Mouse (Mus musculus) spleen, adult 12 weeks (tissue): ENCODE data around the gene Actb.

Experiments
- DNase-seq: peaks from one replicate; pipeline ENCODE4 v3.0.0; 2022; ENCODE audit warnings: low spot score

Gene Actb

DNA sequence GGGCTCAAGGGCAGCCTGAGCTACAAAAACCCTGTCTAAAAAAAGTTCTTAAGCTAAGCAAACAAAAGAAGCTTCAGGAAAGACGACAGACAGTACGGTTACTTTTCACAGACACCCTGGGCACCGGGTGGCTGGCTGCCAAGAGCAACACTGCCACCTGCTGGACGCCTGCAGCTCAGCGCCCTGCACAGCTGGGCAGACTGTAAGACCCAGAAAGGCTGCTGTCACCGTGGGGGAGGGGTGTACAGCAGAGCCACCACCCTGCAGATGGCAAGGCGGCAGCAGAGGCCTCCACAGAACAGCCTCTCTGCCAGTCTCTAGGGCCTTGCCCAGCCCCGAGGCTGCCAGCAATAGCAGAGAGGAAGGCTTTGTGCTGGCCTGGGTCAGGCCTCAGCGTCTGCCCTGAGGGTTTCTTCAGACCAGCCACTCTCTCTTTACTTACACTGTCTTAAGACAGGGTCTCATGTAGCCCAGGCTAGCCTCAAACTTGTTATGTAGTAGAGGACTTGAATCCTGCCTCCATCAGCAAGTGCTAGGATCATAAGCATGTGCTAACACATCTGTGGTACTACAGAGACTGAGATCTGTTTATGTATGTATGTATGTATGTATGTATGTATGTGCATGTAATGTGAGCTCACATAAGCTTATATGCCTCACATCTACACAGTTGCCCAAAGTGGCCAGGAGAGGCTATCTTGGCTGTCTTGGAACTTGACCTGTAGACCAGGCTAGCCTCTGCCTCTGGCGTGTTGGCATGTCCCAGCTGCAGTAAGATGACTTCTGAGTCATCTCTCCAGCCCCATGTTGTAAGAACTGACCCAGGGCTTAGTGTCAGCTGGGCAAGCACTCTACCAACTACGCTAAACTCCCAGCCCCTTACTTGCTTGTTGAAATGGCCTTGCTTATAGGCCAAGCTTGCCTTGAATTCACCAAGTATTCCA lies 28.9 kb downstream of the Actb start:
- DNase-seq = peak; percentile 75

DNA sequence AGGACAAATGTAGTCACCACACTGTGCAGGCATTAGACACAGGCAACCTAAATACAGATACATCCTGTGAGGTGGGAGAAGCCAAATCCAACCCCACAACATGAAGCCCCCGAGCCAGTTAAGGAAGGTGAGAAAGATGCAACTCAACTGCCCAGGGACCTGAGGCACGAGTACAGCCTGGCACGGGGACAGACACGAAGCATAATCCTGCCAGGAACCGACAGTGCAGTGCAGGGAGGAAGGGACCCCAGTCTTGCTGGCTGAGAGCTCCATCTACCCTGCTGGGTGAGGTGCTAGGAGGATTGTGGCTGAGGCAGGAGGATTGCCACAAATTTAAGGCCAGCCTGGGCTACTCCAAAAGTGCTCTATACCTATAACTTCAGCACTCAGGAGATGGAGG lies 29.7 kb downstream of the Actb start:
- no peak for DNase-seq

DNA sequence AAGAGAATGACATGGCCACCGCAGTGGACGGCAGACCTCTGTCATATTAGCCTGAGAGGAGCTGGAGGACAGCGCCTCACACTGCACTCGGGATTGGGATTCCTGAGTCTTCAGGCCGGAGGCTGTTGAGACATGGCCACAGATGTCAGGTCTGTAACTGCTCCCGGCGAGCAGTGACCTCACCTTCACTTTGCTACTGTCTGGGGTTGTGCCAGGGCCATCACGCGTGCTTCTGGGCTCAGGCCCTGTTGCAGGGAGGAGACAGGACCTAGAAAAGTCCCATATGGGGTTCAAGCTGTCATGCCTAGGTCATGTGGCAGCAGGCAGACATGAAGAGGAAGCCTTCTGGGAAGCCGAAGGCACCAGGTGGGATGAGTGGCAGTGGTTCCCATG lies 31.0 kb downstream of the Actb start:
- DNase-seq = no peak

DNA sequence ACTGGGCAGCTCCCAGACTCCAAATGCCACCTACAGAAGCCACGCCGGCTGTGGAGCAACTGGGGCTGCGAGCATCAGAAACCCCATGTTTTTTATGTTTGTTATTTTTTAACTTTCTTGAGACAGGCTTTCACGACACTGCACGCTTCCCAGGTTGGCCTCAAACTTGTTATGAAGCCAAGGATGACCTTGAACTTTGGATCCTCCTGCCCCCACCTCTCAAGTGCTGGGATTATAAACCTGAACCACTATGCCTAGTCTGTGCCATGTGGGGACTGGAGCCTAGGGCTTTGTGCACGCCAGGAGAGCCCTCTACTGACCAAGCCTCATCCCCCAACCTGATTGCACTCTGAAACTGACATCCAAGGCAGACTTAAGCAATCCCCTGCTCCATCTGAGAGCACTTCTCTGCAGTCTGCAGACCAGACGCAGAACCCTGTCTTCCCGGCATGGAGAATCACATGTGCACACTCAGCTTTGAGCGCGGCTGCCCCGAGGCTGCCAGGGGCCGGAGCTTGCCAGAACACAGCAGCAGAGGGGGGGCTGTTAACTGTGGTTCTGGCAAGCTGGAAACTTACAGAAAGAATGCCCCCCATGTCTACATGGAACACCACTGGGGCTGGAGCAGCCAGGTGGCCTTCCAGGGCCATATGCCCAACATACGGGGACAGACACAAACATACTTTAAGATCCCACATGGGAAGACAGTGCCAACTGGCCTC lies 31.6 kb downstream of the Actb start:
- DNase-seq = no peak

DNA sequence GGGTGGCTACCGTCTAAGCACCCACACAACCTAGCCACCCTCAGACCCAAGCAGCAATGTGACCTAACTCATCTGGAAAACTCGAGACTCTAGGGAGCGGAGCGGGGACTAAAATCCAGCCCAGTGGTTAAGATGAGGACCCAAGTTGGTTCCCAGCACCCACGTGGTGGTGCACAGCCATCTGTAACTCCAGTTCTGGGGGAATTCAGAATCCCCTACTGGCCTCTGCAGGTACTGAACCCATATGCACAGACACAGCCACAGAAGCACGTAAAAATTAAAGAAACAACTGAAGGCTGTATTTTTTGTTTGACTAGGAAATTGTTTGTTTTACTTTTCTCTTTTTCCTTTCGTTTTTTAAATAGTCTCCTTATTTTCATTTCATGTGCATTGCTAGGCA lies 32.8 kb downstream of the Actb start:
- no peak for DNase-seq

DNA sequence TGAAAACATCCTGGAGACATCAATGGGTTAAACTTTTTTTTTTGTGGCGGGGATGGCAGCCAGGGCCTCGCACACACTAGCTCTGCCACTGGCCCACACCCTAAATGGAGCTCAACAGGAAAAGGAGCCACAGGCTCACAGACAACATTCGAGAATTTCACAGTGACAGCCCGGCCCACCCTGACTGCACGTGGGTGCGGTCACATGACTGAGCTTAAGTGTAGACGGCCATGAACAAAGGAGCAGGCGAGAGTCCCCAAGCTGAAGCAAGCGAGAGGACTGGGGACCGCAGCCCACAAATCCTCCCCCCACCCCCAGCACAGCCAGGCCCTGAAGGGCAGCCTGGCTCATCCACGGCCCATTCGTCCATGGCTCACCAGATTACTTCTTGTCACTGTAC lies 34.8 kb downstream of the Actb start:
- no peak for DNase-seq

DNA sequence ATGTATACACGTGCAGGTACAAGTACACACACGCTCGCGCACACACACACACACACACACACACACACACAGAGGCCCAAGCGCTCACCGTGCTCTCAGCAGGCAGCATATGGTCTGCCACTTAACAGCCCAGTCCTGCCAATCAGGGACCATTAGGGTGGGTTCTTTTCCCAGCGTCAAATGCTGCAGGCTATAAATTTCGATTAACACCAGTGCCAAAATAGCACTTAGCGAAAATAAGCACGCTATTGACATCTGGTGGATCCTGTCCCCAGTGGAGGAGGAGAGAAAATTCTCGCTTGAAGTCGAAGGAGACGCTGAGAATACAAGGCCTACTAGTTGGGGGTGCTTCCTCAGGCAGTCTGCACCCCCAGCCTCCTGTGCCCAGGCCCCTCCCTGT lies 37.1 kb downstream of the Actb start:
- no peak for DNase-seq

DNA sequence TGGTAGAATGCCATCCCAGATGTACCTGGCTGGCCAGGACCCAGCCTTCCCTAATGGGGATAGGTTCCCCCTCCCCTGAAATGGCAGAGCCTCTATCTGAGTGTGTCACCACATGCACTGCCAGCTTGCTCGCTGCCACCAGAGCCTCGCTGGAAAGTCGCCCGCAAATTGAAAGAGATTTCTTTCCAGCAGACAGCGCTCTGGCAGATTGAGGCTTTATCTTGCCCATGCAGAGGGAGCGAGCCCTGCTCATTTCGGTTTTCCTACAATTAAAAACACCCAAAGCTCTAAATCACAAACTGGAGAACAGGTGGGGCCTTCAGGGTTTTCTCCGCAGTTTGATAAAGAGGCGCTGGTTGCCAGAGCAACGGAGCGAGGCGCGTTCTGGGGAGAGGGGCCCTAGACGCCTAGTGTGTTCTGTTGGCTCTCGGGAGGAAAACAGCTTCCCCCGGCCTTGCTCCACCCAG lies 48.8 kb downstream of the Actb start:
- DNase-seq = no peak

DNA sequence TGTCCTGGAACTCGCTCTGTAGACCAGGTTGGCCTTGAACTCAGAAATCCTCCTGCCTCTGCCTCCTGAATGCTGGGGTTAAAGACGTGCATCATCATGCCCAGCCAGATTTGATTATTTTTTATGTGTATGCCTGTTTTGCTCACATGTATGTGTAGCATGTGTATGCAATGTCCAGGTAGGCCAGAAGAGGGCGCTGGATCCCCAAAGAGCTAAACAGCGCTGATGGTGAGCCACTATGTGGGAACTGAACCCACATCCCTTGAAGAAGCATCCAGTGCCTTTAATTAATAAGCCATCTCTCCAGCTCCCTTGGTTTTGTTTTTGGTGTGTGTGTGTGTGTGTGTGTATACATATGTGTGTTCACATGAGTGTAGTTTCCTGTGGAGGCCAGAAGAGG lies 50.1 kb downstream of the Actb start:
- DNase-seq = no peak

DNA sequence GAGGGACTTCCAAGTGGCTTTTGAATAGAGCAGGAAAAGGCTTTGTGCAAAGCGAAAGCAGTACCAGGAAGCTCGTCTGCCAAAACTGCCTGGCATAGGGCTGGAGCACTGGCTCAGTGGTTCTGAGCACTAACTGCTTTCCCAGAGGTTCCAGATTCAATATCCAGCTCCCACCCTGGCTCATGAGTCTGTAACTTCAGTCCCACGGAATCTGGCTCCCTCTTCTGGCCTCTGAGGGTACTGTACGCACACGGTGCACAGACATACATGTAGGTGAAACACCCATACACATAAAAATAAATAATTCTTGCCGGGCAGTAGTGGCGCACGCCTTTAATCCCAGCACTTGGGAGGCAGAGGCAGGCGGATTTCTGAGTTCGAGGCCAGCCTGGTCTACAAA lies 51.7 kb downstream of the Actb start:
- no peak for DNase-seq

DNA sequence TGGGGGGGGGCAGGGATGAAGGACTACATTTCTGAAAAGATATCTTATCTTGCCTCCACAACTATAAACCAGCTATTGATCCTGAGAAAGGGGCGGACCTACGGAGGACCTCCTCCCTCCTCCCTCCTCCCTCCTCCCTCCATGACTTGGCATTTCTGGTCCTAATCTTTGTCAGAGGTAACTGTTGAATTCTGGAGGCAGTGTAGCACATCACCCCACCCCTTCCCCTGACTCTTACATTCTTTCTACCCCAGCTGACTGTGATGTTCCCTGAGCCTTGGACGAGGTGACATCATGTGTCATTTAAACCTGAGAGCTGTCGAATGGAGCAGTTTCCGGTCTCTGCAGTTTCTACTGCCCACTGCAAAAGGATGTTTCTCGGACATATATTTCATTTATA lies 53.0 kb downstream of the Actb start:
- no peak for DNase-seq
